12 mouse cellular contexts compared by ENCODE assay signal in the genomic region with DNA sequence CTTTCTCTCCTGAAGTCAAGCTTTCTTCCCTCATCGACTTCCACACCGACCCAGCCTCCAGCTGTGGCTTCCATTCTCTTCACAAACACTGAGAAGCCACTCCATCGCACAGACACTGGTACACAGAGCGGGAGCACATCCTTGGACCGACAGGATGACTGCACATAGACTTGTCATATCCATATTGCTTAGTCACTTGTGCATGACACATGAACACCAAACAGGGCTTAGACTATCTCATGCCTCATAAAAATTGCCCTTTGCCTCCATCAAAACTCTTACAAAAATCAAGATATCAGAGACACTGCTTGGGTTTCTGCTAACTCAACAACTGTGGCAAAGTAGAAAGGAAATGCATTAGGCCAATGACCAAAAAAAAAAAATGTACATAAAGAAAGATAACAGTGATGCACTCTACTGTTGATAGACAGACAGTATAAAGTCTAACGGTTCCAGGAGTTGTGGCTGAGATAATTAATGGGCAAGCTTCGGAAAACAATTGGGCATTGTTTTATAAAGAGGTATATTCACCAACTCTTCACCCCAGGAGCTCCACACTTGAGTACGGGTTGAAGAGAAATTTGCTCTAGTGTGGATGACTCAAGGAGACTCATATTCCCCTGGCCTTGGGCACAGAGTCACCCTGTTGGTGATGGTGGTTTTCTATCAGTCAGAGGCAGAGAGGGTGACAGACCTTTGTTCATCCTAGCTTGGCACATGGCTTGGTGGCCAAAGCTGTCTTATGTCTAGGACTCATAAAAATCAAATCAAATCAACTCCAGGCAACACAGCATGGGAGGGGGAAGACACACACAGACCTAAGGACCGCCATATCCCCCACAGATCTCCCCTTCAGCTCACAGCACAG.
"Had no signal": no experiment of that assay in that cellular context is flagged by ENCODE, and none has a peak within 500 bp of the region (broad histone marks: within the 10 kb centered on the region; RNA-seq: fewer than 3 reads in every experiment).

No protein-coding gene starts in this region.

- H3K4me3 ChIP-seq: limb, embryonic 13.5 days; midbrain, embryonic 10.5 days; neural tube, embryonic 13.5 days had no signal

- ATAC-seq: midbrain, embryonic 16.5 days had no signal

- H3K4me1 ChIP-seq: neural tube, embryonic 13.5 days had no signal

- H3K9me3 ChIP-seq: limb, embryonic 13.5 days; midbrain, embryonic 10.5 days; neural tube, embryonic 13.5 days had no signal

- H3K4me2 ChIP-seq: limb, embryonic 13.5 days; neural tube, embryonic 13.5 days had no signal

- H3K27ac ChIP-seq: kidney, postnatal 0 days; limb, embryonic 13.5 days; liver, embryonic 14.5 days; midbrain, embryonic 10.5 days; neural tube, embryonic 13.5 days had no signal

- DNase-seq: kidney, adult 9 months; kidney, postnatal 36 days; layer of hippocampus, adult 9-11 months; lung, adult 18-20 months; retina, postnatal 1 day; thymus, postnatal 36 days had no signal

- H3K27me3 ChIP-seq: limb, embryonic 13.5 days; neural tube, embryonic 13.5 days had no signal

- H3K36me3 ChIP-seq: limb, embryonic 13.5 days; midbrain, embryonic 10.5 days; neural tube, embryonic 13.5 days had no signal

- H3K9ac ChIP-seq: limb, embryonic 13.5 days; liver, embryonic 14.5 days; neural tube, embryonic 13.5 days had no signal
